Mouse (Mus musculus): ENCODE measurements around the gene Eno2.

Gene Eno2

DNA sequence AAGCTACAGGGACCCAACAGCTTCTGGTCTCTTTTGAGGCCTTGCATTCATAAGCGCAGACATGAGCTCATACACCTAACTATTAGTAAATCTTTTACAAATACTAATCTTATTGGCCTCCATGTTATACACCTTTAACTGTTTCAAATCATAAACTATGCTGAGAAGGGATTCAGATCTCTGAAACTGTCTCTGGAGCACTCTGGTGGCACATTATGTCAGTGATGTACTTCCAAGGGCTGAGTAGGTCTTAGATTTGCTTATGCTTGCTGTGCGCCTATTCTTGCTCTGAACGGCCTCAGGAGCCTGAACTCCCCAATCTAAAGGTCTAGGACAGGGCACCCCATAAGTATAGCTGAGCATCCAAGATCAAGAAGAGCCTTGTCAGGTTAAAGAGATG, 27.6 kb downstream of the Eno2 start:
- no peak for DNase-seq (ENCODE audit: low read depth in 1 of 2, low spot score in 2 of 2)

DNA sequence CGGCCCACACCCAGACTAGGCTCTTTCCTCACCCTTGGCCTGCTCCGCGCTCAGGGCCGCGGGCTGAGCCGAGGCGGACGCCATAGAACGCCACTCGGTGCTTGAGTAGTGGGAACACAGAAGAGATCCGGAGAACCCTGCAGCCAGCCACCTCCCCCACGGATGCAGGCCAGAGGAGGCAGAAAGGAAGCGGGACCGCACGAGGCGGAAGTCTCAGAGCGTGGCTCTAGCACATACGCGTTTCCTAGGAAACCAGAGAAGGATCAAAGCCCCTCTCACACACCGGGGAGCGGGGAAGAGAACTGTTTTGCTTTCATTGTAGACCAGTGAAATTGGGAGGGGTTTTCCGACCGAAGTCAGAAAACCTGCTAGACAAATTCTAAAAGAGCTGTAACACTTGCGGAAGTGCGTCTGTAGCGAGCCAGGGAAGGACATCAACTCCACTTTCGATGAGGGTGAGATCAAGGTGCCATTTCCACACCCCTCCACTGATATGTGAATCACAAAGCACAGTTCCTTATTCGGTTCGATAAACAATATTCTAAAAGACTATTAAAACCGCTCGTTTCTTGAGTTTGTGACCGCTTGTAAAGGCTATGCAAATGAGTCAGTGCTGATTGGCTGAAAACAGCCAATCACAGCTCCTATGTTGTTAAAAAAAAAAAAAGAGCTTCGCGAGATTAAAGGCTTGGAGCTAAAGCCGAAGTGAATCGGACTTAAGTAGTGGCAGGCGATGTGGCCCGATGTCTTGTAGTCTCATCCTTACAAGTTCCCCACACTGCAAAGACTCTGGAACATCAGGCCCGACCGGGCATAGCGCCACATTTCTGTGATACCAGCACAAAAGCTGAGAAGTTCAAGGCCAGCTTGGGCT, 28.3 kb downstream of the Eno2 start, which contains the start of gene Grcc10:
Gene Grcc10, minus strand, starts transcription at position 487 of the 874 bp plus-strand sequence.
- peak; percentile 82 to 83 for DNase-seq (ENCODE audit: low read depth in 1 of 2, low spot score in 2 of 2)

DNA sequence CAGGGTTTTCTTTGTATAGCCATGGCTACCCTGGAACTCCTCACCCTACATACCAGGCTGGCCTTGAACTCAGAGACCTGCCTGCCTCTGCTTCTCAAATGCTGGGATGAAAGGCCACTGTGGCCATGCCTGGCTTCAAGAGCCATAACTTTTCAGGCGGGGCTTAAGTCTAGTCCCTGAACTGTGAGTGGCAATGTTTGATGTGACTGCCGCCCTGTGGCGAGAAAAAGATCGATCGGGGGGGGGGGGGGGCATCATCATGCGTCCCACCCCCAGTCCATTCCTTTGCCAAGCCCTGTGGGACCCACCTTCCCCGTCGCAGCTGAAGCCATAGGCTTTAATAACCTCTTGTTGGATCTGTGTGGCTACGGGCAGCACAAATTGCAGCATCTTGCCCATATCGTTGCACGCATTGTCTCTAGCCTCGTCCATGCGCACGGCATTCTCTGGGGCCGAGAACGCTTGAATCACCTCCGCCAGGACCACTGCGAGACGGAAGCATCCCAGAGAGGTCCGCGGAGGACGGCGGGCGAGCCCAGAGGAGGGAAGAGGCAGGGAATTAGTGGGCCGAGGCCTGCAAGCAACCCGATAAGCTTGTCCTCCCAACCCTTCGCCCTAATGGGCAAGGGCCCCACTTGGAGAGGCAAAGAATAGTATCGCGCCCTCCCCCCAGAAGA, 29.1 kb downstream of the Eno2 start:
- DNase-seq (ENCODE audit: low read depth in 1 of 2, low spot score in 2 of 2) = no peak

DNA sequence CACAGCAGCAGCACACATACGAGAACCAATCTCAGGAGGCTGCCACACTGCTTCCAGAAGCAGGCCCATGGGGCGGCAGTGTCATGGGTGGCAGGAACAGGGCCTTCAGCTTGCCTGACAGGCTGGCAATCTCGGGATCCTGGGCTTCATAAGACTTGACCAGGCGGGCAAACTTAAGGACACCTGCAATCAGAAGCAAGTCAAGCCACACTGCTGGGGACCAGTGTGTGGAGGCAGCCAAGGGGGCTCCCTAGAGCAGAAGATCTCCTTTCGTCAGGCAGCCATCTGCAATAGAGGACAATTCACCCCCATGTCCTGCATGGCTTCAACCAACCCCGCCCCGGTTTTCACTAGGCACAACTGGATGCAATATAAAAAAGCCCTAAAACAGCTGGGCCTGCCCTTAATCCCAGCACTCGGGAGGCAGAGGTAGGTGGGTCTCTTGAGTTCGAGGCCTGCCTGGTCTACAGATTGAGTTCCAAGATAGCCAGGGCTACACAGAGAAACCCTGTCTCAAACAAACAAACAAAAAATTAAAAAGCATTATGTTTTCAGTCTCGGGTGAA, 30.2 kb downstream of the Eno2 start:
- DNase-seq (ENCODE audit: low read depth in 1 of 2, low spot score in 2 of 2) = no peak

DNA sequence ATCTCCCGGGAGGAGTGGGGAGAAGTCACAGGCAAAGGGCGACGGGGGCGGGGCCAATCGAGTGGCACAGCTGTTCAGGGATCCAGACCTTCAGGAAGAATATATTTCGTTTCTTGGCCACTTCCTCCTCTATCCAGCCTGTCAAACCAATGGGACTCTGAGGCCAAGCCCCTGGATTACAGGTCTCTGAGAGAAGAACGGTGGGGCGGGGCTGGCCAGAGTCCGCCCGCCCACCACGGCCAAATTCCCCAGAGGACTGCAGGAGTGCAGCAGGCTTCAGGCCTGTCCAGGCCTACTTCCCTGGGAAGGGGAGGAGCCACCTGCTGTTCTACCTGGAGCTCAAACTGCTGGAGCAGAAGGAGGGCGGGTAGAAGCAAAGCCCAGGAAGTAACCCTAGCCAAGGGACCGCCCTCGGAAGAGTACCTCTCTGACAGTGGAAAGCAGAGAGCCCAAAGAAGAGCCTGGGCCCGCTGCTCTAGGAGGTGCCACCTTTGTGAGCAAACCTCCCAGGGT, 30.9 kb downstream of the Eno2 start, which contains the start of gene Ptpn6:
Gene Ptpn6, minus strand, starts transcription at position 204 of the 513 bp plus-strand sequence.
- no peak for DNase-seq (ENCODE audit: low read depth in 1 of 2, low spot score in 2 of 2)

DNA sequence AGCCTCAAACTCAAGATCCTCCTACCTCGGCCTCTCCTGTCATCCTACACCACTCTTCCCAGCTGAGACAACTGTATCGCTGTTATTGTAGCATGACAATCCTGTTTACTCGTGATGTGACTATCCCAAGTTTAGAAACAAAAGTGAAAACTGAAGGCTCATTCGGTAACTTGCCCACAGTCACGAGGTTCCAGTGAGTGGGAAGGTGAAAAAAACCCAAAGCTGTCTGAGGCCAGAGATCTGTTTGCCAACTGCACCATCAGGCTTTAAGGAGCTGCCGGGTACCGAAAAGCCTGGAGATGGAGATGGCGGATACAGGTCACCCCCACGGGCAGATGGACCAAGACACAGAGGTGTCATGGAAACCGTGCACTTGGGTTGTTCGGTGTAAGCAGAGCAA, 32.4 kb downstream of the Eno2 start:
- DNase-seq (ENCODE audit: low read depth in 1 of 2, low spot score in 2 of 2) = no peak

DNA sequence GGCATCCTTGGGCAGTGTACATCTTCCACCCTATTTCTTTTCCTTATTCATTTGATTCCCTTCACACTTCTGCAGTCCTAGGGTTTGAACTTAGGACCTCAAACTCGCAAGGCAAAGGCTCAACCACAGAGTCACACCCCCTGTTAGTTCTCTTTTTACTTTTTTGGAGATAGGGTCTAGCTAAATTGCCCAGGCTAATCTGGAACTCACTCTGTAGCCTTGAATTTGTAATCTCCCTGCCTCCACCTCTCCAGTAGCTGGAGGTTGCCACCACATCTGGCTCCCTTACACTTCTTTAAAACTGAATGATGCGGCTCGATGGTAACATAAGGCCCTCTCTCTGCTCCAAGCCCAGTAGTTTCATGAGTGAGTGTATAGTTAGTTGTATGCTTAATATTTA, 35.1 kb downstream of the Eno2 start:
- DNase-seq (ENCODE audit: low read depth in 1 of 2, low spot score in 2 of 2) = no peak

DNA sequence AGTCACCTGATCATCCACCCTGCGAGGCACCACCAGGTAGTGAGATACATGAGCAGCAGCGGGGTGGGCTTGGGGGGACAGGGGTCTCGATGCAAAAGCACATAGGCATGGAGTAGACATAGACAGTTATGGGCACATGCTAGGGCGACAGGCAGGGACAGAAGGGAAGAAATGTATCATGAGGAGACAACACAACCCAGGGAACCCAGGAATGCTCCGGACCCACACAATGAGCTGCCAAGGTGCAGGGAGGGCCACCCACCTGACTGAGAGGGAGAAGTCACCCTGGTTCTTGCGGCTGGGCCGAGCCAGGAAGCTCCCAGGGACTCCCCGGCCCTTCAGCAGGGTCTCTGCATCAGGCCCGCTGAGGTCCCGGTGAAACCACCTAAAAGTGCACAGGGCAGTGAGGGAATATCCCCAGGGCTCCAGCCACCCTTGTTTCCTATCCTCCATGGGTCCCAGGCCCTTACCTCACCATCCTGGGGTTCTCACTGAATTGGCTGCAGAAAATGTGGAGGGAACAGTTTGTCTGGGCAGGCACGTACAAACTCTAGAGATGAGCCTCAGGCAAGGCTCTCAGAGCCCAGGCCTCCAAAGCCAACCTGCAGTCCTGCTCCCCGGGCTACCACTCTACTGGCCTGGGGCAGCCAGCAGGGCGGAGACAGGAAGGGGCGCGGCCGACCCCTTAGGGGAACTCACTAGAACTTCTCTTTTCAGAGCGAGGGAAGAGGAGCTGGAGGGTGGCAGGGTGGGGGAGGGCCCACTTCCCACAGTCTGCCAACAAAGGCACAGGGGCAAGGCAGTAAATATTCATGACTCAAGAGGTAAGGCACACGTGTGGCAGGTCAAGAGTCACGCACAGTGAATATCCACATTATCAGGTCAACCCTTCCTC, 36.8 kb downstream of the Eno2 start:
- DNase-seq (ENCODE audit: low read depth in 1 of 2, low spot score in 2 of 2) = peak; percentile 75 to 78

DNA sequence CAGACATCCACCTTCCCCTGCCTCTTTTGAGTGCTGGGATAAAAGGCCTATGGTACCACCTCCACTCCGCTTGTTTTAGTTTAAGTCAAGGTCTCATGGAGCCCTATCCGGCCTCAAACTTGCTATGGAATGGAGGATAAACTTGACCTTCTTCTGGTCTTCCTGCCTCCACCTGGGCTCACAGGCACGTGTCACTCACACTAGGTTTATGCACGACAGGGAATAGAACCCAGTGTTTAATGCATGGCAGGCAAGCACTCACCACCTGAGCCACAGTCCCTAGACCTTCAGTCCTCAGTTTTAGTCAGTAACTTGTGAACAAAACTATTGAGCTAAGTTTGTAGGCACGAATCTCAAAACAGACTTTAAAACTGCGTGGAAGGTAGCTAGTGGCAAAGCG, 38.4 kb downstream of the Eno2 start:
- no peak for DNase-seq (ENCODE audit: low read depth in 1 of 2, low spot score in 2 of 2)

DNA sequence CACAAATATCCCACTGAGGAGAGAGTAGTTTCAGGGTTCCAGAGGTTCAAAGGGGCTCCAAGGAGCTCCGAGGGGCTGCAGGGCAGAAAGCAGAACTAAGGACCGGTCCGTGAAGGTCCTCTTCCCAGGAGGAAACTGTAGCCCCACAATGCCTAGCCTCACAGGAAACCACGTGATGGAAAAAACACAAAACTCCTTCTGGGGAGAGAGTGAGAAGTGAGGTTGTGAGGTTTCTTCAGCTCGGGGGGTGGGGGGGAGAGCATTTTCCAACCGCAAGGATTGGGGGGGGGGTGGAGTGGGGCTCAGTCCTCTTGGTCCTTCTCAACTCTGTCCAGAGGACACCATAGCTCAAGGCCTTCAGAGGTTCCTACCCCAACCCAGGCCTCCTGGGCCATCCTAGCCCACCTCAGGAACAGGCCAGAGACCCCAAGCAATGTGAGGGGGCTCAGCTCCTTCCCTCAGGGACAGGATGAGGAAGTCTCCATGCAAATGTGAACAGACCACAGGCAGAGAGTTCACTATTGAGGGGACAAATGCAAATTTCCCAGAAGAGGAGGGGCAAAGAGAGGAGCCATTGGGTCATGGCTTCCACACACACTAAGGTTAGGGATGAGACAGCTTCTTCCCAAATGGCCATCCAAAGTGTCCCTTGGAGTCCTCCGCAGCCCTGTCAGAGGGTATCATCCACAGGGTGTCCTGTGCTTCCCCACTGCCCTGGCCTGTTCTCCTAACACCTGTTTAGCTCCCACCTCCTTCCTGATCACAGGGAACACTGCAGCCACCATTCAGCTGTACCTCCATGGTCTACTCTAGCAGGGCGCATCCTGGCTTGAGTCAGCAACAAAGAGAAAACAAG, 39.4 kb downstream of the Eno2 start:
- peak in 1 of 2 experiments; percentile 47 for DNase-seq (ENCODE audit: low read depth in 1 of 2, low spot score in 2 of 2)

DNA sequence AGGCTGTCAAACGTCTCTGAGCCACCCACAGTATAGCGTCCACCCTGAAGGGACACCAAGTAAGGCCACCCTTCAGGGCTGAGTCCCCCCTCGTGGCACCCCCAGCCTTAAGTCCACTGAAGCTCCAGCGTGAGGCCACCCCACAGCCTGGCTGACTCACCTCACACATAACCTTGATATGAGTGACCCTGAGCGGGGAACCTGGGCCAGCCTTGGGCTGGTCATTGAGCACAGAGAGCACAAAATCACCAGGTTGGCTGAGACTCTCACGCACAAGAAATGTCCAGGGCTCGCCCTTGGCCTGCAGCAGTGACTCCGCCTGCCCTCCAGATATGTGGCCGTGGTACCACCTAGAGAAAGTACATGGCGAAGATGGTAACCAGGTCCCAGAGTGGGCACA, 40.9 kb downstream of the Eno2 start:
- no peak for DNase-seq (ENCODE audit: low read depth in 1 of 2, low spot score in 2 of 2)

DNA sequence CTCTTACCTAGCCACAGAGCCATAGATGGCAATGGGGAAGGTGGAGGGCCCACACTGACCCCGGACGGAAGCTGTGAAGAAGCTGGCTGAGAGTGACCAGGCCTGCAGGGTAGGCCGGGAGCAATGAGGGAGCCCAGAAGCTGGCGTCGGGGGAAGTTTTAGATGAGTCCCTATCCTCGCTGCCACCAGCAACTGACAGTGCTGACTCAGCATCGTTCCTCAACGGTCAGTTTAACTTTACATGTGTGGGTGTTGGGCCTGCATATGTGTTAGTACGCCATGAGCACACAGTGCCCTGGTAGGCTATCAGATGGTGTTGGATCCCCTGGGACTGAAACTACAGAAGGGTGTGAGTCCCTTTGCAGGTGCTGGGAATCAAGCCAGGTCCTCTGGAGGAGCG, 45.0 kb downstream of the Eno2 start:
- no peak for DNase-seq (ENCODE audit: low read depth in 1 of 2, low spot score in 2 of 2)

DNA sequence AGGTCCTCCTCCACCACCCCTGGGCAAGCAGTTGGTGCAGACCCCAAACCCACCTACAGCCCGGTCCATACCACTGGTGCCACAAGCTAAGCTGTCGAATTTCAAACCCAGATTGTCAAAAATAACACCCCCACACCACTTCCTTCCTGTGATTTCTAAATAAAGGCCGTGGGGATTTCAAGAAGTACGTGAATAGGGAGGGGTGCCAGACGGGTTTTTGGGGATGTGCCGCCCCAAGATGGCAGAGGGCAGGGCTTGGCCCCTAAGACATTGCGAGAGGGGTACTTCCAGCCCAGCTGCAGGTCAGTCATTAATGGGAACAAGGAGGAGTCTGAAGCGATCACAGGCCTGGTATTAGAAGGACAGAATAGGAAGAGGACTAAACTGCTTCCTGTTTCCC, 45.9 kb downstream of the Eno2 start:
- peak; percentile 61 to 72 for DNase-seq (ENCODE audit: low read depth in 1 of 2, low spot score in 2 of 2)

DNA sequence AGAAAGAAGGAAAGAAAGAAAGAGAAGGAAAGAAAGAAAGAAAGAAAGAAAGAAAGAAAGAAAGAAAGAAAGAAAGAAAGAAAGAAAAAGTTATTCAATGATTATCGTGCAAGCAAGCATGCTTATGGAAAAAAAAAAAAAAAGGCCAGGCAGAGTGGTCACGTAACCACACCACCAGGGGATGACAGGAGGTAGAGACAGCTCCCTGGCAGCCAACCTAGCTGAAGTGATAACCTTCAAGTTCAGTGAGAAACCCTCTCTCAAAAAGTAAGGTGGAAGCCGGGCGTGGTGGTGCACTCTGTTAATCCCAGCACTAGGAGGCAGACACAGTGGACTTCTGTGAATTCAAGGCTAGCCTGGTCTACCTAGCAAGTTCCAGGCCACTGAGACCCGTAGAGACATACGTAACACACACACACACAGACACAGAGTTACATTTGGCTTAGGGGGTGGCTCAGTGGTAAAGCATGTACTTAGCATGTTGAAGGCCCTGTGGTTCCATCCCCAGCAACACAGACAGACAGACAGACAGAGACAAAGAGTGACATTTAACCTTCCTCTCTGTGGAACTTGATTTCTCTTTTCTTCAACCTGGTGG, 46.5 kb downstream of the Eno2 start:
- no peak for DNase-seq (ENCODE audit: low read depth in 1 of 2, low spot score in 2 of 2)

DNA sequence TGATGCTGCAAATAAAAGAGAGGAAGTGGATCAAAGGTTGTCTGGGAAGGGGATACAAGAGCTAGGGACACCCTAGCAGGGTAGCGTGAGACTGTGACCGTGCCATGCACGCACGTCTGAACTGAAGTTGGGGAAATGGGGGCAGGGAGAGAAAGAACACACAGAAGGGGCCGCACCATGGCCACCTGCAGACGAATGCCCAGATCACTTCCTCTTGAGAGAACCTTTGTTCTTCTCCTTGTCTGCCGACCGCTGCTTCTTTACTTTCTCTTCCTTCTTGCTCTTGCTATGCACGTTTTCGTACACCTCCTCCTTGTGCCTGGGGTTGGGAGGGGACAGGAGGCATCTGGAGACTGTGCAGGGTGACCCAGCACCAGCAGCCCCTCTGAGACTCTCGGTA, 48.6 kb downstream of the Eno2 start:
- no peak for DNase-seq (ENCODE audit: low read depth in 1 of 2, low spot score in 2 of 2)

DNA sequence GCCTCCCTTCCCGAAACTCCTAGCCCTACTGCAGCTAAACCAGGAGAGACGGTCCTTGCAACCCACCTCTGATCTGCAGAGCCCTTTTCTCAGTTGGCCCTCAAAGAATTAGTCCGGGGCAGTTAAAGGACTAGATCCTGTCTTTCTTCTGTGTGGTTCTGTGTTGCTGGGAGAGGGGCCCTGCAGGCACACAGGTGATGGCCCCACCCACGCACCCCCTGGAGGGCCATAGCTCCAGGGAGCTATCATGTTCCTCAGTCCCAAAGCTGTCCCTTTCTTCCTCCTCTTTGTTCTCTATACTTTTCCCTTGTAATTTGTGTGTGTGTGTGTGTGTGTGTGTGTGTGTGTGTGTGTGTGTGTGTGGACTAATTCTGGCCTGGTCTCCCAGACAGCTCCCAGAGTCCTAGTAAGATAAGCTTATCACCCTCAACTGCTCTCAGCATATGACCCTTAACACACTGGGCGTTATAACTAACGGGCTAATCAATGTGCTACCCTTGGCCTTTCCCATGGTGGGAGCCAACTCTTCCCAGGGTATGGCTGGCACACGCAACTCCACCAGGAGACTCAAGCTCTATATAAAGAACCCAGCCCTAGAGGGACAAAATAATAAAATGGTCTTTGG, 50.0 kb downstream of the Eno2 start:
- no peak for DNase-seq (ENCODE audit: low read depth in 1 of 2, low spot score in 2 of 2)

DNA sequence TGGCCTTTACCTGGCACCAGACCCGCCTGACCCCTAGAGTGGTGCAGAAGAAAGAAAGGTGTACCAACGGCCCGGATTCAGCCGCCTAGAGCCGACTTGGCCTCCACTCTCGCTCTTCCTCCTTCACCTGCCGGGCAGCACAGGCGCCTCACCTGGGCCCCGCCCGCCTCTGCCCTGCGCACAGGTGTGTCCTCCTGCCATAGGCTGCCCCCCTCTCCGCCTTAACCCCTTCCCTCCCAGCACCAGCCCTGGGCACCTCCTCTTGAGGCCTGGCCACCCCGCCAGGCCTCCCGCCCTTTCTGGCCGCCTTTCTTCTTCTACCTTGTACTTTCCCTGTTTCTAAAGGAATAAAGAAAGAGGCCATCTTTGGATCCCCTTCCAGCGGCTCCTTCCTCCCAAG, 50.8 kb downstream of the Eno2 start:
- no peak for DNase-seq (ENCODE audit: low read depth in 1 of 2, low spot score in 2 of 2)

DNA sequence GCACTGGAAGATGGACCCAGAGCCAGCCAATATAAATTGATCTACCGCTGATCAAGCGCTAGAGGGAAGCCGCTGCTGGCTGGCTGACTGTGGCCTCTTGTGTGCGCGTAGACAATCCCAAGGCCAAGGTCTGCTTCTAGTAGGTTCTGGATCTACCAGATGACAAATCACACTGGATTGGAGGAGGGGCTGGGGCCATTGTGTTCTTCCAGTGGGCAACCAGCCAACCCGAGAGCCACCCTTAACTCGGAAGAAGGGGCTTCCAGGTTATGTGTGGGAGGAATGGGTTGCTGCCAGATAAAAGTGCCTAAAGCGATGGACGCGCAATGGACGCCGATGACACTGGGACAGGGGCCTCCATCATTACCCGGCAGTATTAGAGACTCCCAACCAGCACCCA, 51.5 kb downstream of the Eno2 start:
- no peak for DNase-seq (ENCODE audit: low read depth in 1 of 2, low spot score in 2 of 2)

DNA sequence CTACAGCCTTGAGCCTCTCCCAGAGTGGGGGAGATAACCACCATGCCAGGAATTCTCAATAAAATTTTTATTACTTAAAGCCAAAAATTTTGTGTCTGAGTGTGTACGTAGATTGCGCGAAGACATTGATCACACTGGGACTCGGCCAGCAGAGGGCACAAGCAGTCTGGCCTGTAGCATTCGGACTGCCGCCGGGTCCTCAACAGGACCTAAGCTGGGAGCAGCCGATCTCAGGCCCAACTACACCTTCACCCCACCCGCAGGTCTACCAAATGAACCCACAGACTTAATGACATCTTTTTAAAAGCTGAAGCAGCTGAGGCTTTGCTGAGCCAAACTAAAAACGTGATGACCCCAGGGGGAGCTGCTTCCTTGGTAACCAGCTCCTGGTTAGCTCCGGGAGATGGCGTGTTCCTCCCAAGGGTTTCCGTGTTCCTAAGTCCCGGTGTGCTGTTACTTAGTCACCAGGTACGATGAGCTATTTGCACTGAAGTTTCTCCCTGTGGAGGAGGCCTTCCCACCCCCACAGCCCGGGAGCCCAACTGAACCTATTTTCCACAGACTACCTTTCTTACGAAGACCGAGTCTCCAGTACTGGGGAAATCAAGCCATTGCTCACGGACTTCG, 52.5 kb downstream of the Eno2 start:
- peak in 1 of 2 experiments; percentile 29 for DNase-seq (ENCODE audit: low read depth in 1 of 2, low spot score in 2 of 2)
